Mouse (Mus musculus): ENCODE results near the gene Armc2. TPM values are rescaled to one million over a fixed set of nuclear protein-coding genes. Genes with fewer than 3 reads are reported as not detected.

Armc2 gene
- polyA plus RNA-seq (2021; fragmentation: Nextera tagmentation): 6.9 and 8.4 TPM in 2 replicates
- long read RNA-seq, experiment 1, full-length matches to known transcripts: 4 of 7 reads
- long read RNA-seq, experiment 1, partial matches to known transcripts: 0 of 7 reads
- long read RNA-seq, experiment 1, other reads (novel, unspliced or antisense): 3 of 7 reads
- long read RNA-seq, experiment 2, partial matches to known transcripts: 0 of 6 reads
- long read RNA-seq, experiment 2, other reads (novel, unspliced or antisense): 5 of 6 reads

GRCm38 (mm10) chr10:42018016-42018949, at the start of gene Armc2:
Gene Armc2, minus strand, starts transcription at chr10:42018442.

Other genes starting within 250 kb of the Armc2 start
- gene Cep57l1, start 208.6 kb downstream of the Armc2 start, polyA plus RNA-seq (2021; fragmentation: Nextera tagmentation): 6.0 and 6.3 TPM in 2 replicates
- 61.6 and 63.5 TPM in 2 replicates for gene Sesn1, start 208.5 kb downstream of the Armc2 start, polyA plus RNA-seq (2021; fragmentation: Nextera tagmentation)